Mouse (Mus musculus): ENCODE data around the gene Slc25a36.

Slc25a36 gene

GRCm38 (mm10) chr9:97110571-97111390, at the start of gene Slc25a36:
Gene Slc25a36, minus strand, starts transcription at chr9:97111157.
- DNase-seq (ENCODE audit: low spot score in 2 of 2) = peak; percentile 94 to 95

DNA sequence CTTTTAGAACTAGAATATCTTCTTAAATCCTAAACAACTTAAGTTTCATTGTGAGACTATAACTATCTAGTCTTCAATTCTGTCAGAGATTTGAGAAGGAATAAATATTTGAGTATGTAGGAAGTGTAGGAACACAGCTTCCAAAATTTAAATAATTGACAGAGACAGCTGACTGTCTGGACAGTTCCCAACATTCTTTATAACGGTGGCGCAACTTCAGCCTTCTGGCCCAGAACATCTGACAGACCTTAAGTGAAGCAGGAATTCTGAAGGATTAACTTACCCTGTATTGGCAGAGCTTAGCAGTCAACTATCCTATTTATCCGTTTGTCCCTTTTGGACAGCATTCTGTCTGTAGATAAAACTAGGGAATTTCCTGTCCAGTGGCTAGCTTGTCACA, 47.5 kb upstream of the Slc25a36 start:
- DNase-seq (ENCODE audit: low spot score in 2 of 2) = no peak

GRCm38 (mm10) chr9:97155981-97156380, 45.0 kb upstream of the Slc25a36 start:
- DNase-seq (ENCODE audit: low spot score in 2 of 2) = no peak

DNA sequence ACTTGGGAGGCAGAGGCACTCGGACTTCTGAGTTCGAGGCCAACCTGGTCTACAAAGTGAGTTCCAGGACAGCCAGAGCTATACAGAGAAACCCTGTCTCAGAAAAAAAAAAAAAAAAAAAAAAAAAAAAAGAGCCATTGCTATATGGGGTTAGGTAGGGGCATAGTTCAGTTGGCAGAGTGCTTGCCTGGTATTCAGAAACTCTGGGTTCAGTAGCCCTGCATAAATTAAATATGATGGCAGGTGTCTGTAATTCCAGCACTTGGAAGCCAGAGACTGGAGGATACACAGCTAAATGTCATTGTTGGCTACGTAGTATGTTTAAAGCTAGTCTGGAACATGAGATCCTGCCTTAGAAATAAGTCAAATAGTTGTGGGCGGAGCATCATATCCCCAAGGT, 44.0 kb upstream of the Slc25a36 start:
- DNase-seq (ENCODE audit: low spot score in 2 of 2) = no peak

DNA sequence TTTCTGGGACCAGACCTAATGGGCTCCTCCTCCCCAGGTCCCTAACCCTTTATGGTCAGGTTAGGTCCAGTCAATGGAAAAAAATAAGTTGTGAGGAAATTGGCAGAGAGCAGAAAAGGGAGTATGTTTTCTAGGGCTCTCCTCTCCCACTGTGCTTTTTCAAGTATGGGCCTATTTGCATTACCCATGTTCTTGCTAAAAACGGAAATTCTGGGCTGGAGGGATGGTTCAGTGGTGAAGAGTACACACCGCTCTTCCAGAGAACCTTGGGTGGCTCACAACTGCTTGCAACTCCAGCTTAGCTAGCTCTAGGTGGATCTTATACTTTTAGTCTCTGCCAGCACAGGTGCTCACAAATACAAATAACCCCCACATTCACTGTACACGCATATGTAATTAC, 42.0 kb upstream of the Slc25a36 start:
- no peak for DNase-seq (ENCODE audit: low spot score in 2 of 2)

- DNase-seq (ENCODE audit: low spot score in 2 of 2) = no peak
Observed at GRCm38 (mm10) chr9:97147270-97147669, 36.3 kb upstream of the Slc25a36 start.

GRCm38 (mm10) chr9:97145351-97145750, 34.4 kb upstream of the Slc25a36 start:
- DNase-seq (ENCODE audit: low spot score in 2 of 2) = no peak

DNA sequence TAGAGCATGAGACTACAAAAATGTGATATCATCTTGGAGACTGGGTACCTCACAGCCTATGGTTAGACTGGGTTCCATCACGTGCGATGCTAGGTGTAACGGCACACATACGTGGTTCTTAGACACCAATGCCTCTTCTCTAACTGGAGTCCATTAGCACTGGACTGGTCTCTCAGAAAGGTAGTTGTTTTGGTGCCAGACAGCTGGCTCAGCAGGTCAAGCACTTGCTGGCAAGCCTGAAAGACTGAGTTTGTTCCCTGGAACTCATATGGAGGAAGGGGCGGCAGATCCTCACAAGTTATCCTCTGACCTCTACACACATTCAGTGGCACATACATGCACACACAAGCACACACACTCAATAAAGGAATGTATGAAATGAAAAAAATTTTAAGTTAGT, 32.5 kb upstream of the Slc25a36 start:
- DNase-seq (ENCODE audit: low spot score in 2 of 2) = no peak

DNA sequence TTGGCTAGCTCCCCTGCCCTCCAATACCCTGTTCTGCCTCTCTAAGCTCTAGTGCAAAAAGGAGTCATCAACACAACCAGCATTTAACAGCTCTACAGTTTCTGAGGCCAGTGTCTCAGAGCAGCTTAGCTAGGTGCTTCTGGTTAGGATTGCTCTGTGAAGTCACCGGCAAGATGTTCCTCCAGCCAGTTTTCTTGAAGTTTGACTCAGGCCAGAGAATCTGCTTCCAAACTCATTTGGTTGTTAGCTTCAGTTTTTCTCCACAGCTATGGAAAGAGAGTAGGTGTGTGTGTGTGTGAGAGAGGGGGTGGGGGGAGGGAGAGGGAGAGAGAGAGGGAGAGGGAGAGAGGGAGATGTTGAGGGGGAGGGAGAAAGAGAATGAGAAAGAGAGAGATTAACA, 31.6 kb upstream of the Slc25a36 start:
- no peak for DNase-seq (ENCODE audit: low spot score in 2 of 2)

DNA sequence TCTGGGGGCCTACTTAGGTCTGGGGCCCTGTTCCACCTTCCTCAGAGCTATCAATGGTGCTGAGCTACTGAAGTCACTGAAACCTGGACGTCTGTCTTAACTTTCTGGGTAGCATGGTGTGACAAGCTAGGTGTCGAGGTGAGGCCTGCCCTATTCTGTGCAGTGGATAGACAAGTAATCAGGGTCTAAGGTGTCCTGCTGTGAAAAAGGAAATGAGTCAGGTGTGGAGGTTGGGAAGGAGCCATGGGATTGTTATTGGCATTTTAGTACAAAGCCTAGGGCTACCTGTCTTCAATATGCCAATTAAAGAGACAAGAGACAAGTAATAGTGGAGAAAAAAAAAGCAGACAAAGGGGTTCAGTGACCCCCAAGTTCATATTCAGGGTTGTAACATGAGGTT, 30.8 kb upstream of the Slc25a36 start:
- no peak for DNase-seq (ENCODE audit: low spot score in 2 of 2)

DNA sequence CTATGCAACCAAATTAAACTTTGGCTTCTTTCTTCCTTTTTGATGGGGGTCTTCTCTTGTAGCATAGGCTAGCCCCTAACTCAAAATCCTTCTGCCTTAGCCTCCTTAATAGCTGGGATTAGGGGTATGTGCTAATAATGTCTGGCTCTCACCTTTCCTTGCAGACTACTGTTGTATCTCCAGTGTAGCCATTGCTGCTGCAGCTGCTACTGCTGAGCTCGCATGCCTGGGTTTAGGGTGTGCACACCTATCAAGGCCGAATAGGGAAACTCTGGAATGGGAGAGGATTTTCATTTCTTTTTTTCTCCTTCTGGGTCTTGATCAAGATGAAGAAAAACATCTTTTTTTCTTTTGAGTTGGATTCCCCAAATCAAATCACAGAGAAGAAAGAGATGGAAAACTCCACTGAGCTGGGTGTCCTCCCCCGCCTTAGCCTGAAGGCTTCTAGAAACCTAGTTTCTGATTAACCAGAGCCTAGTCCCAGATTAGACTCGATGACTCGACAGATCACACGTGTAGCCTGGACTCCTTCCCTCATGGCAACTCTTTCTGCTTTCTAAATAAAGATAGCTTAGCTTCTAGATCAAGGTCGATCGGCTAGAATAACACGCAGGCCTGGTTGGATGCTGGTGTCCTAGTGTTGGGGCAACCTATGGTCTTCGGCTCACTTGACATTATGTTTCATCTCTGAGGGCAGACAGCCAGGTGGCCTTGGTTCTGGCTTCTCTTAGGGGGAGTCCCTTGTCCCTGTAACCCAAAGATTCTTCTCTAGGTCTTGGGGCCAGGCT, 29.4 kb upstream of the Slc25a36 start:
- DNase-seq (ENCODE audit: low spot score in 2 of 2) = no peak

- no peak for DNase-seq (ENCODE audit: low spot score in 2 of 2)
Observed at GRCm38 (mm10) chr9:97137678-97138077, 26.7 kb upstream of the Slc25a36 start.

DNA sequence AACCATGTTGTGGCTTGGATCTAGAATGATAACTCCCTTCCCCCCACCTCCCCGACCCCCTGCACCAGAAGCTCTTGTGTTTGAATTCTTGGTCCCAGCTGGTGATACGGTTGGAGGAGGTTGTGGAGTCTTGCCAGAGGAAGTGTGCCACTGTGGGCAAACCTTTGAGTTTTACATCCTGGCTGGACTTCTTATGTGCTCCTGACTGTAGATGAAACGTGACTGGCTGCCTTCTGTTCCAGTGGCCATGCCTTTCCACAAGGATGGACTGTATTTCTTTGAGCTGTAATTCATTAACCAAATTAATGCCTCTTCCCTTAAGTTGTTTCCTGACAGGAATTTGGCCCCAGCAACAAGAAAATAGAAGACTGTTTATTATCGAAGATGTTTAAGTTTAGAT, 26.2 kb upstream of the Slc25a36 start:
- DNase-seq (ENCODE audit: low spot score in 2 of 2) = no peak

DNA sequence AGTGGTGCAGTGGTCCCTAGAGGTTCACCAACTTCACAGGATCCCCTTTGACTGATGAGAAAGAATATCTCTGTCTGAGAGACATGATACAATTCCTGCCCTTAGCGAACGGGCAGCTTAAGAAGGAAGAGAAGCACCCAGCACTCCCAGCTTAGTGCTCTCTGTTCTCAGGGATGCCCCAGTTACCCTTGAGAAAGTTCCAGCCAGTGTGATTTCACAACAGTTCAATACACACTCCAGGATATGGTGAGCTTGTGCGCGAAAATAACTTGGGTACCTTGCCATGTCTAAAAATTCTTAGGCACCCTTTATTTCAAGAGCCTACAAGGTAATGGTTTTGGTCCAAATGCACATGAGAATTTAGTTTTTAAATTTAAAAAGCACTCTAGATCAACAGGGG, 24.9 kb upstream of the Slc25a36 start:
- no peak for DNase-seq (ENCODE audit: low spot score in 2 of 2)

DNA sequence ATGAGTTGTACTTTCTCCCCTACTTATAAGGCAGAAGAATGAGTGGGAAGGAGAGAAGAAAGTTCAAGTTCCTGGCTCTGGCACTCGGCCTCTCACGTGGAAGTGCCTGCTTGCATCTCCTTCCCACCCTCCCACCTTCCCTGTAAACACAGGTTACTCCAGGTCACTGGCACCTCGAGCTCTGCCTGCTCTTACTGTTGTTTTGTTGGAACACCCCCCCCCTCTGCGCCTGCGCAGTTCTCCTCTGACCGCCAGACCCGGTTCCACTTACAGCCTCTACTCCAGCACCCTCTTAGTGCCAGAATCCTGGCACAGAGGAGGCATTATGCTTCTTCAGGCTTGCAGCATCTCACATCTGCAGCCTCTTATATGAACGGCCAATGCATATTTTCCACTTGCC, 22.2 kb upstream of the Slc25a36 start:
- DNase-seq (ENCODE audit: low spot score in 2 of 2) = no peak

GRCm38 (mm10) chr9:97130001-97130400, 19.0 kb upstream of the Slc25a36 start:
- DNase-seq (ENCODE audit: low spot score in 2 of 2) = no peak

- DNase-seq (ENCODE audit: low spot score in 2 of 2) = no peak
Observed at GRCm38 (mm10) chr9:97123934-97124692, 13.2 kb upstream of the Slc25a36 start.

- no peak for DNase-seq (ENCODE audit: low spot score in 2 of 2)
Observed at GRCm38 (mm10) chr9:97121432-97121831, 10.5 kb upstream of the Slc25a36 start.

DNA sequence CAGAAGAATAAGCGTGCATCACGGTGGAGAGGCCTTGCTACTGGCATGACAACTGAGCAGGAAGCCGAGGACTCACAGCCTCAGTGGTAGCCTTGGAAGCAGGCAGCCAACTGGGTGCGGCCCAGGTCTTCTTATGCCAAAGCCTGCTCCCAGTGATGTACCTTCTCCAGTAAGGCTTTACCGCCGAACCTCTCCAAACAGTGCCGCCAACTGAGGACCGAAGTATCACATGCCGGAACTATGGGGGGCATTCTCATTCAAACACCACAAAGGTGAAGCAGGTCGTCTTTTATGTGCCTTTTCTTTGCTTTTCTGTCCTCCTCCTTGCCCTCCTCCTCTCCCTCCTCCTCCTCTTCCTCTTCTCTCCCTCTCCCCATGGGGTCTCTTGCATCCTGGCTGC, 3.3 kb upstream of the Slc25a36 start:
- DNase-seq (ENCODE audit: low spot score in 2 of 2) = no peak

DNA sequence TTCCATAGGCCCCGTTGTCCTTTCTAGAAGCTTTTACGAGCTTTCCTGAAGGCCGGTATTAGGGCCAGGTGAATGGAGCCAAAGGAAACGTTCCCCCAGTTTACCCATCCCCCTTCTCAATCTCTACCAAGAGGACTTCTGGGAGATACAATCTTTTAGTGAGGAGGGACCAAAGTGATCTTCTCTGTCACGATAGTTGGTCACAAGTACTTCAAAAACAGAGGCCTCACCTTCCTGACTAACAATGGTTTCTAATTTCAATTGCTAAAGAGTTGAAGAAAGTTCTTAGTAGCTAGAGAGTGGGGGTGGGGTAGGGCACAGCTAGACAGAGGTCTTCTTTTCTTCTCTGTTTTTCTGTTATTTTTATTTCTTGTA, 2.6 kb upstream of the Slc25a36 start:
- no peak for DNase-seq (ENCODE audit: low spot score in 2 of 2)

DNA sequence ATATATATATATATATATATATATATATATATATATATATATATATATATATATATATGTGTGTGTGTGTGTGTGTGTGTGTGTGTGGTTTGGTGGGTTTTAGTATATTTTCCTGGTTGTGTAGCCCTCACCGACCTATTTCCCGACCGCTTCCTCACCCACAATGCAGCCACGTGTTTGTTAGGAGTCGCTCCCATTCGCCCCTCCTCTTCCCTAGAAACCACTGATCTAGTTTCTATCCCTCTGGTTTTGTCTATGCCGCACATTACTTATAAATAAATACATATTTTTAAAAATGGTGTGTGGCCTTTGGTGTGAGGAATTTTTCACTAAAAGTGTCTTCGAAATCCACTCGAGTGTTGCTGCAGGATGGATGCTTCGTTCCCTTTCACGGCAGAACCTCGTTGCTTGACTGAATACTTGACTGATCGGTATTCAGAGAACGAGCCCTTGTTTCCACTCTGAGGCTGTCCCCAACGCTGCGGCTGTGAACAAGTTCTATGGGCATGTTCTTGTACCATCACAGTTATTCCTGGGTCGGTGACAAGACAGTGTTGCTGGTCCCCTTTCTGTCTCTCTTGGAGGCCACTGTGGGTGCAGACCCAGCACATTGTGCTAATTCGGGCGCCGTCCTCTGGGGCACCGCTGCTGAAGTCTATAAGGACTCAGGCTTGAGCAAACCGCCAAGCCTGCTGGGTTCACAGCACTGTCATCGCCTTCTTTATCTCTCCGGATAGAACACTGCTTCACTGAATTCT, 2.0 kb upstream of the Slc25a36 start:
- DNase-seq (ENCODE audit: low spot score in 2 of 2) = no peak

DNA sequence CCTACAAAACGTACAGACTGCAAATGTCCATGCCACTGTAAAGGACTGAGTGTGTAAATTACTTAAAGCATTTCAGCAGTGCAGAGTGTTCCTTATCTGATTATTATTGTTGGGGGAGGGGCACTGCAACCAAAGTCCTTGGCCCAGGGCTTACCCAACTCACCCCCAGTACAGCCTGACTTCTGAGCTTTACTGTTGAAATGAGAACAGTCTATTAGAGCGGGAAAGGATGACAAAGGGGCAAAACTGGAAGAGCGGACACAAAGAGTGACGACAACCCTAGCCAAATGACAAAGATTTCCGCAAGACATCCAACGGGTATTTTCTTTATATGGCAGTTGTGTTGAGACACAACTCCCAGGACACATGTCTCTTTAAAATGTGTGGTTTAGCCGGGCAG, 1.3 kb upstream of the Slc25a36 start:
- DNase-seq (ENCODE audit: low spot score in 2 of 2) = no peak
